Mouse (Mus musculus) midbrain, embryonic 11.5 days (tissue): ENCODE results near the gene Atp6v1b1. TPM values are rescaled to one million over a fixed set of nuclear protein-coding genes. Genes with fewer than 3 reads are reported as not detected.
A peak's percentile ranks its signal among the peaks of the same experiment; 100 is the strongest.

ENCODE experiments used
- ATAC-seq: fragments of 200-750 bp; cut with Nextera tagmentation; 2 replicates; pipeline ENCODE4 v1.8.0; 2017; ENCODE audit warnings: moderate TSS enrichment, moderate library complexity; ENCODE audit not compliant: low FRiP score
- DNase-seq: peaks from one replicate; pipeline ENCODE4 v3.0.0; 2015; ENCODE audit warnings: low spot score; ENCODE audit errors: missing footprints
- H3K27ac ChIP-seq: fragments of 300-500 bp; sonication (generic); 2 replicates; pipeline ENCODE4 v1.5.1; 2014; ENCODE audit warnings: low read depth, low read length
- H3K27me3 ChIP-seq: fragments of 300-500 bp; sonication (generic); 2 replicates; pipeline ENCODE4 v1.6.1; 2014; ENCODE audit warnings: mild to moderate bottlenecking, low read length, moderate library complexity, mixed read lengths; ENCODE audit not compliant: control insufficient read depth, insufficient read depth
- H3K36me3 ChIP-seq: fragments of 300-500 bp; sonication (generic); 2 replicates; pipeline ENCODE4 v1.6.1; 2014; ENCODE audit warnings: mild to moderate bottlenecking, low read length, moderate library complexity, mixed read lengths; ENCODE audit not compliant: control insufficient read depth, insufficient read depth
- H3K4me1 ChIP-seq: fragments of 300-500 bp; sonication (generic); 2 replicates; pipeline ENCODE4 v1.6.1; 2014; ENCODE audit warnings: low read length; ENCODE audit not compliant: control insufficient read depth, insufficient read depth
- H3K4me2 ChIP-seq: fragments of 300-500 bp; sonication (generic); 2 replicates; pipeline ENCODE4 v1.6.1; 2014; ENCODE audit warnings: mild to moderate bottlenecking, moderate library complexity
- H3K4me3 ChIP-seq: fragments of 300-500 bp; sonication (generic); 2 replicates; pipeline ENCODE4 v1.5.1; 2014; ENCODE audit warnings: low read depth, low read length
- H3K9ac ChIP-seq: fragments of 300-500 bp; sonication (generic); 2 replicates; pipeline ENCODE4 v1.6.1; 2014; ENCODE audit warnings: low read length
- H3K9me3 ChIP-seq: fragments of 300-500 bp; sonication (generic); 2 replicates; pipeline ENCODE4 v1.6.1; 2016; ENCODE audit warnings: low read length; ENCODE audit not compliant: control insufficient read depth
- WGBS: fragments of 180-500 bp; shearing (Covaris S2); extraction: QIAGEN DNeasy Blood & Tissue Kit; methylation state at CpG from one replicate; pipeline ENCODE4 v1.1.7; 2014; 5-methylcytosine and 5-hydroxymethylcytosine counted together
- polyA plus RNA-seq: library from polyadenylated mRNA; unstranded; fragments of >200 nt; fragmentation: Nextera tagmentation; extraction: Ambion mirVana; gene quantifications from 2 replicates; pipeline ENCODE4 v1.2.1, GENCODE M21; 2014

Atp6v1b1 gene
- polyA plus RNA-seq, 1 experiment from 2014 or later, result not detected

DNA sequence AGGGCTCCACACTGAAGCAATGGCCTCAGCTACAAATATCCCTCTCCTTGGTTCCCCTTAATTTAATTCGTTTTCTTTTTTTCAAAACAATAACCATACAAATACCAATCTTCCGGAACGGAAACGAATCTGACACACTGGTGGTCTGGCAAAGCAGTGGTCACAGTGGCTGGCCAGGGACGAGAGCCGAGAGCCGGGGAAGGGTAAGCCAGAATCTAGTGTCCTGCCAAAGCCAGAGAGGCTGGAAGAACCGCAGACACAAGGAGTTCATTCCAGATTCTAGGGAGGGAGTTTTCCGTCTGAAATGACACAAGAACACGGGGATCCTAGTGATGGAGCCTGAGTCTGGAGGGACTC, 39.1 kb upstream of the Atp6v1b1 start:
- H3K9me3 ChIP-seq, result peaks cover 3% of the 10 kb centered on the region; the same call in 1 of the 2 replicates
- H3K36me3 ChIP-seq, result no peaks in the 10 kb centered on the region
- under 1% methylated on average over 10 of the region's 10 CpGs for WGBS
- no peak overlapping the region for H3K9ac ChIP-seq
- H3K4me1 ChIP-seq, result no peaks in the 10 kb centered on the region
- H3K27ac ChIP-seq, result no peak overlapping the region
- DNase-seq (no peak), ATAC-seq (no peak)
- no peak overlapping the region for H3K4me2 ChIP-seq
- no peak overlapping the region for H3K4me3 ChIP-seq
- H3K27me3 ChIP-seq, result peaks cover 93% of the 10 kb centered on the region

DNA sequence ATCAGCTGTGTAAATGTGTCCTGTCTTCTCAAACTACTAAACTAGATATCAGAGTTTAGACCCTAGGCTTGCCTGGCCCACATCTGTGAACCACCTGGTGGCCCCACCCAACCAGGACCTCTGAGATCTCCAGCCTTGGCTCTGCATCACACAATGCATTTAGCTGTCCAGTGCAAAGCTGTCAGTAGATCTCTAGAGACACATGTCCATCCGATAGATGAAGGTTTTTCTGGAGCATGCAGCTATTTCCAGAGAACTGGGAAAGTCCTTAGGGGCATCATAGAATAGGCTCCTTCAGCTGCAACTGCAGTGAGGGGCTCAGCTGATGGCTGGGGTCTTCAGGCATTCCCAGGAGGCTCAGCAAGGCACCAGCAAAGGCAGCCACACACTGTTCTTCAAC, 38.5 kb upstream of the Atp6v1b1 start:
- Histone ChIP-seq H3K27ac (no peak overlapping the region), H3K36me3 (no peaks in the 10 kb centered on the region), H3K4me2 (no peak overlapping the region), H3K9ac (no peak overlapping the region), H3K4me3 (no peak overlapping the region), H3K4me1 (no peaks in the 10 kb centered on the region), H3K9me3 (peaks cover 3% of the 10 kb centered on the region; the same call in 1 of the 2 replicates), H3K27me3 (peaks cover 93% of the 10 kb centered on the region)
- DNase-seq, result peak; percentile 93
- ATAC-seq, result no peak
- WGBS, result 11% methylated on average over 1 of the region's 1 CpGs

DNA sequence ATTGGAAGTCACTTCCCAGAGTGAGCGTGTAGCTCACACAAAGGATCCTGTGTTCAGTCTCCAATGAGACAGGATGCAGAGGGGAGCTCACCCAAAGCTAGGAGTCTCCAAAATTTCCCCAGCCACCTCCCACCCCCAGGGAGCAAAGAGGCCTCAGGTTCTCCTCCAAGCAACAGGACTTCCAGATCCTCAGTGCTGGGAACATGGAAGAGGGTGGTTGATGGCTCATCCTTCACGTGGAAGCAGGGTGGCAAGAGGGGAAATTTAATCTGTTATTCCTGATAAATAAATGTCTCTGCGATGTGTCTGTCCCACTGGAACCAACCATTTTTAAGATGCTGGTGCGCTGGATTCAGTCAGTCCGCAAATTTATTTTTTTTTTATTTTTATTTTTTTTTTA, 38.1 kb upstream of the Atp6v1b1 start:
- peak; percentile 91 for DNase-seq
- Histone ChIP-seq H3K36me3 (no peaks in the 10 kb centered on the region), H3K4me2 (no peak overlapping the region), H3K27ac (no peak overlapping the region), H3K4me1 (no peaks in the 10 kb centered on the region), H3K4me3 (no peak overlapping the region), H3K9ac (no peak overlapping the region), H3K27me3 (peaks cover 94% of the 10 kb centered on the region), H3K9me3 (peaks cover 3% of the 10 kb centered on the region; the same call in 1 of the 2 replicates)
- no peak for ATAC-seq
- WGBS, result 18% methylated on average over 5 of the region's 5 CpGs

- DNase-seq, result peak; percentile 75
- 10% methylated on average over 6 of the region's 6 CpGs for WGBS
Observed at GRCm38 (mm10) chr6:83707738-83708510, 34.9 kb upstream of the Atp6v1b1 start.

GRCm38 (mm10) chr6:83710361-83711066, 32.3 kb upstream of the Atp6v1b1 start:
- Histone ChIP-seq H3K4me3 (peak overlapping the region; percentile 43), H3K27ac (no peak overlapping the region), H3K4me1 (peaks cover 18% of the 10 kb centered on the region), H3K9me3 (no peaks in the 10 kb centered on the region), H3K4me2 (peak overlapping the region; percentile 82), H3K27me3 (peaks cover 99% of the 10 kb centered on the region), H3K9ac (no peak overlapping the region), H3K36me3 (no peaks in the 10 kb centered on the region)
- peak; percentile 67 for ATAC-seq
- WGBS, result under 1% methylated on average over 31 of the region's 32 CpGs
- DNase-seq, result peak; percentile 94

More at GRCm38 (mm10) chr6:83707738-83708510, 34.9 kb upstream of the Atp6v1b1 start:
- Histone ChIP-seq H3K9ac (no peak overlapping the region), H3K27me3 (peaks cover 99% of the 10 kb centered on the region), H3K9me3 (peaks cover 3% of the 10 kb centered on the region; the same call in 1 of the 2 replicates), H3K4me1 (peaks cover 18% of the 10 kb centered on the region), H3K4me2 (no peak overlapping the region), H3K4me3 (no peak overlapping the region), H3K36me3 (no peaks in the 10 kb centered on the region), H3K27ac (no peak overlapping the region)
- no peak for ATAC-seq

DNA sequence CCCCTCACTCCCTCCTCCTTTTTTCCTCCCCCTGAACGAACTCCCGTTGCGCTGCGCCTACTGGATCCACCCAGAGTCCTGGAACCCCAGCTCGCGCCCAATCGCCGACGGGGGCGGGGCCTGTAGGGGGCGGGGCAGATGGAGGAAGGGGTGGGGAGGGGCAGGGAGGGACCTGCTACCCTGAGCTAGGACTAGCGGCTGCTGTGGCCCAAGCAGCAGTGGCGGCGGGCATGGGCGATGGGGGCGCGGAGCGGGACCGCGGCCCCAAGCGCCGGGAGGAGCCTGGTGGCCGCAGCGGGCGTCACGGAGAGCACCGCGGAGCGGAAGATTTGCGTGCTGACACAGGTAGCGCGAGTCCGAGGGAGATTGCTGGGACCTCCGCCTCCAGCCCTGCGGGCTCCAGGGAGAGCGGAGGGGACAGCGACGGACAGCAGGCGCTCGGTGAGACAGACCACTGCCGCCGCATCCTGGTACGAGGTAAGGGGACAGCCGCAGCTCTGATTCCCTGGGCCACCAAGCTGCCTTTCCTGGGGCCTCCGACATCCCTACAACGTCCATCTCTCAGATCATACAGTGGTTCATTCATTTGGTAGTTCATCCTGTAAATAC, 31.6 kb upstream of the Atp6v1b1 start, which contains the start of gene Vax2:
Vax2 (plus strand) TSS at position 198 of the 609 bp plus-strand sequence.
- H3K9ac ChIP-seq, result peak within 1 kb of the TSS; percentile 24; the same call in 1 of the 2 replicates
- under 1% methylated on average over 46 of the region's 46 CpGs for WGBS
- ATAC-seq, result peak; percentile 91

DNA sequence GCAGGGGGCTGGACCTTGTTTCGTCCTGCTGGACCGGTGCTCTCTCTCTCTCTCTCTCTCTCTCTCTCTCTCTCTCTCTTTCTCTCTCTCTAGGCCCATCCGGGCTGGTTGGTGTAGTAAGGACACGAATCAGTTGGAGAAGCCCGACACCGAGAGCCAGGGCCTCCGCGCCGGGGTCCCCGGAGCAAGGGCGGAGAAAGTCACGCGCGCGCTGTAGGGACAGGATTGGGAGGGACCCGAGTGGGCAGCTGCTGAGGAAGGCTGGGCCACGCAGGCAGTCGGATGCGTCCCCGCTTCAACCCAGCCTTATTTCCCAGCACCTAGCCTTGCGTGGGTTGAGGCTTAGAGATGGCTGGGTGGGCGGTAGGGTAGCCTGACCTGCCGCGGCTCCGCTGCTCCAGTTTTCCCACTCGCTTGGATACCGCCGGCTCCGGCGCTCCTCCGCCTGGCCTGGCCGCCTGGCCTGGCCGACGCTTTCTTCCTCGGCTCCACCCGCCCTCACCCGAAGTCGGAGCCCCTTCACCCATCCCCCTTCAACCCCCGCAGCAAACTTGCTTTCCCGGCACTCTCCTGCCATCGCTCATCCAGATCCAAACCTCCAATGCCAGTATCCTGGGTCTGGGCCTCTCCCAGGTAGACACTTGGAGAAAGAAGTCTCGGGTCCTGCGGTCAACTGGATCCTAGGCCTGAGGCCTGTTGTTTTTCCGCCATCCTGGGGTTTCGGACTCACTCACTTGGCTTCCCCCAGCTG, 30.9 kb upstream of the Atp6v1b1 start:
- H3K4me2 ChIP-seq, result peak overlapping the region; percentile 82
- peak overlapping the region; percentile 24; the same call in 1 of the 2 replicates for H3K9ac ChIP-seq
- under 1% methylated on average over 42 of the region's 45 CpGs for WGBS
- H3K9me3 ChIP-seq, result no peaks in the 10 kb centered on the region
- peaks cover 18% of the 10 kb centered on the region for H3K4me1 ChIP-seq
- no peaks in the 10 kb centered on the region for H3K36me3 ChIP-seq
- H3K4me3 ChIP-seq, result peak overlapping the region; percentile 43
- DNase-seq (peak; percentile 96), ATAC-seq (peak; percentile 9; the same call in 1 of the 2 replicates)
- H3K27ac ChIP-seq, result no peak overlapping the region
- peaks cover 95% of the 10 kb centered on the region for H3K27me3 ChIP-seq

More for the DNA sequence above, 31.6 kb upstream of the Atp6v1b1 start, which contains the start of gene Vax2:
- Histone ChIP-seq H3K4me2 (peak within 1 kb of the TSS; percentile 82), H3K4me3 (peak within 1 kb of the TSS; percentile 43), H3K27me3 (peaks cover 99% of the 10 kb centered on the region), H3K36me3 (no peaks in the 10 kb centered on the region), H3K27ac (no peak within 1 kb of the TSS), H3K9me3 (no peaks in the 10 kb centered on the region), H3K4me1 (peaks cover 18% of the 10 kb centered on the region)
- DNase-seq, result peak; percentile 98

DNA sequence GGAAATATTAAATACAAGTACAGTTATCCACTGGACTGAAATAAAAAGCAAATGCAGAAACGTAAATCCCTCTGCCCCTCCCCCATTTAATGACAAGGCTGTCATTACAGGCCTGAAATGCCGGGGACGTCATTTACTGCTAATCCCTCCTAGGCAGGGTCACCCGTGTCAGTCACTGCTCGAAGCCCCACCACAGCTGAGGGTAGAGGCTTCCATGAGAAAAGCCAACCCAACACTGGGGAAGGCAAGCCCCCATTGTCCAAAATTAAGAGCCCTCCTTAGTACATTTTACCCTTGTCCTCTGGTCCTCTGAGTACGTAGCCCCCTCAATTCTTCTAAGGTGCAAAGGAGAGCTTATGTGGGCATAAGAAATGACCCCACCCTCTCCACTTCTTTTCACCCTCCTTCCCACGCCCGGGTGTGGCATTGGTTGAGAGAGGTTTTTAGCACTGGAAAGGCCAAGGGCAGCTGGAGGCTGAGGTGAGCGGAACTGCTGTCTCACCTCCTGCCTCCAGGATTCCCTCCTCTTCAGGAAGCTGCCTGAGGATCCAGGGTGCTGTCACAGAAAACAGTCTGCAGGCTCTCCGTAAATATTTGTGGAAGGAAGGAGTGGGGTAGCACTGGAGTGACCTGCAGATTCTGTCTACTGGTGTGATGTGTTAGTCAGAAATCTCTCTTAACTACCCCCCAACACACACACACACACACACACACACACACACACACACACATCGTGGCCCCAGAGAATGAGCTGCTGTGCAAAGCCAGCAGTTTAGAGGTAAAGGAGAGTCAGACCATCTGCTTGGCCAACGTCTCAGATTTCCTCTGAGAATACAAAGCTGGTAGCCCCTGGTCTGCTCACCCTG, 29.3 kb upstream of the Atp6v1b1 start:
- DNase-seq (peak; percentile 91), ATAC-seq (no peak)
- Histone ChIP-seq H3K4me1 (peaks cover 18% of the 10 kb centered on the region), H3K9ac (no peak overlapping the region), H3K4me2 (no peak overlapping the region), H3K36me3 (no peaks in the 10 kb centered on the region), H3K9me3 (no peaks in the 10 kb centered on the region), H3K27me3 (peaks cover 95% of the 10 kb centered on the region), H3K27ac (no peak overlapping the region), H3K4me3 (no peak overlapping the region)
- 3% methylated on average over 12 of the region's 12 CpGs for WGBS
